Comparison of ENCODE assay signal across 8 mouse cellular contexts in the genomic region with DNA sequence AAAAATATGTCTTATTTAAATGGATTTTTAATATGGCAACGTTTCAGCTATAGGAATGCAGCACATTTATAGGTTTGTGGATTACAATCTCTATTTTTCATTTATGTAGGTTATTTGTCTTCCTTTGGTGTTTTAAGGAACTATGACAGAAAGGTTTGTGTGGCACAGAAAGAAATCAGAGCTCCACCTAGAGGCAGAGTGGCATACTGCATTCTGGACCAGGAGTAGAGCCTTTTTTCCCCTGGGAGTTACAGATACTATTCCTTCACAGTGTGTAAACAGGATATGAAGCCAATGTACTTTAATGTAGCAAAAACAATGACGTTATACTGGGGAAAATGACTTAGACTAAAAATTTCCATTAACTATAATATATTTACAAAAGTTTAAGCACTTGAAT.
A peak's percentile ranks its signal among the peaks of the same experiment; 100 is the strongest.
DNase-seq lines count a peak whose midpoint lies in the region; ATAC-seq and TF ChIP-seq lines count a peak whose summit lies in the region.

No protein-coding gene starts in this region.

- H3K4me3 ChIP-seq in MEL (ENCODE audit: control insufficient read depth in 1 of 2, insufficient read depth in 1 of 2, low read depth in 2 of 2, low read length in 2 of 2), result no peak overlapping the region
- no peak overlapping the region for H3K4me3 ChIP-seq in lung, embryonic 14.5 days (ENCODE audit: low read depth, low read length)

- TF ChIP-seq RAD21 in MEL (IDR thresholded peaks at IDR 0.05; ENCODE audit: low read depth, low read length), result peak; percentile 89

- no peaks in the 10 kb centered on the region for H3K79me2 ChIP-seq in MEL (ENCODE audit: control insufficient read depth, insufficient read depth, low read length, poor library complexity)

- TF ChIP-seq CTCF in MEL (IDR thresholded peaks at IDR 0.05 in 2 of 3, conservative IDR thresholded peaks at IDR 0.05 in 1 of 3; ENCODE audit: control insufficient read depth in 1 of 3, insufficient read depth in 1 of 3, low read depth in 2 of 3, low read length in 3 of 3, poor library complexity in 1 of 3, severe bottlenecking in 1 of 3), result peak; percentile 56 to 85 (median 79)
- TF ChIP-seq CTCF in lung, embryonic 14.5 days (IDR thresholded peaks at IDR 0.05; ENCODE audit: low read depth), result peak; percentile 85

- TF ChIP-seq POLR2A in MEL (IDR thresholded peaks at IDR 0.05; ENCODE audit: control insufficient read depth in 1 of 2, insufficient read depth in 1 of 2, low read depth in 1 of 2, low read length in 2 of 2, poor library complexity in 1 of 2), result no peak

- H3K36me3 ChIP-seq in MEL (ENCODE audit: control insufficient read depth in 1 of 2, insufficient read depth in 2 of 2, low read length in 2 of 2), result no peaks in the 10 kb centered on the region
- no peaks in the 10 kb centered on the region for H3K36me3 ChIP-seq in lung, embryonic 14.5 days (ENCODE audit: insufficient read depth)

- no peak overlapping the region for H3K9ac ChIP-seq in MEL (ENCODE audit: control insufficient read depth, low read depth, low read length, poor library complexity, severe bottlenecking)
- no peak overlapping the region for H3K9ac ChIP-seq in lung, embryonic 14.5 days

- H3K27me3 ChIP-seq in MEL (ENCODE audit: control insufficient read depth in 1 of 2, insufficient read depth in 2 of 2, low read length in 2 of 2), result no peaks in the 10 kb centered on the region
- H3K27me3 ChIP-seq in lung, embryonic 14.5 days (ENCODE audit: insufficient read depth, low read length), result no peaks in the 10 kb centered on the region

- H3K27ac ChIP-seq in MEL (ENCODE audit: control insufficient read depth, low read depth, low read length), result no peak overlapping the region
- no peak overlapping the region for H3K27ac ChIP-seq in lung, embryonic 14.5 days (ENCODE audit: low read depth)

- ATAC-seq in cerebellum, adult (ENCODE audit: insufficient number of reproducible peaks, low FRiP score, low TSS enrichment), result no peak
- ATAC-seq in lung, embryonic 14.5 days (ENCODE audit: insufficient read depth), result peak; percentile 56; the same call in 1 of the 2 replicates

- H3K4me1 ChIP-seq in MEL (ENCODE audit: control insufficient read depth in 1 of 2, insufficient read depth in 2 of 2, low read length in 2 of 2), result no peaks in the 10 kb centered on the region
- H3K4me1 ChIP-seq in lung, embryonic 14.5 days (ENCODE audit: insufficient read depth), result no peaks in the 10 kb centered on the region

- no peak overlapping the region for H3K4me2 ChIP-seq in lung, embryonic 14.5 days

- no peaks in the 10 kb centered on the region for H3K9me3 ChIP-seq in MEL (replicated peaks; ENCODE audit: insufficient read depth, low read length)
- H3K9me3 ChIP-seq in lung, embryonic 14.5 days (ENCODE audit: low read depth, low read length), result no peaks in the 10 kb centered on the region

- DNase-seq in cerebellum, adult 11 months, result peak; percentile 2
- DNase-seq in MEL (ENCODE audit: low read depth, low spot score), result peak; percentile 74
- peak; percentile 85 to 86 for DNase-seq in cerebellum, postnatal 10 days
- DNase-seq in gastrocnemius, adult 8-10 months (ENCODE audit: low spot score in 2 of 2), result peak; percentile 5 to 8
- peak; percentile 47 to 84 for DNase-seq in kidney, postnatal 25 days
- DNase-seq in lung, embryonic 14.5 days, result peak; percentile 89
- DNase-seq in right cerebral cortex, postnatal 4 days, result peak; percentile 59

- 2% methylated on average over 2 of the region's 2 CpGs for WGBS in lung, embryonic 14.5 days

- TF ChIP-seq EP300 in MEL (IDR thresholded peaks at IDR 0.05; ENCODE audit: low read depth in 1 of 2, low read length in 2 of 2), result no peak

TF ChIP-seq in MEL, 35 proteins besides CTCF, POLR2A, EP300 and RAD21:
- TF ChIP-seq NRF1 (IDR thresholded peaks at IDR 0.05; ENCODE audit: insufficient read depth, low read depth, low read length, poor library complexity, severe bottlenecking) (no peak), ELF1 (IDR thresholded peaks at IDR 0.05; ENCODE audit: low read depth, low read length) (no peak), USF1 (IDR thresholded peaks at IDR 0.05; ENCODE audit: low read depth, low read length) (no peak), MEF2A (IDR thresholded peaks at IDR 0.05; ENCODE audit: extremely low read depth, insufficient replicate concordance, low read depth, low read length, poor library complexity, severe bottlenecking) (no peak), ZKSCAN1 (IDR thresholded peaks at IDR 0.05; ENCODE audit: low read depth, low read length) (no peak), SMC3 (IDR thresholded peaks at IDR 0.05; ENCODE audit: low read depth, low read length) (peak; percentile 97), GABPA (IDR thresholded peaks at IDR 0.05; ENCODE audit: low read depth, low read length) (no peak), MAZ (IDR thresholded peaks at IDR 0.05; ENCODE audit: low read depth, low read length) (no peak), MYB (IDR thresholded peaks at IDR 0.05; ENCODE audit: low read depth, low read length) (no peak), ZC3H11A (IDR thresholded peaks at IDR 0.05; ENCODE audit: low read depth, low read length) (peak; percentile 99), ZNF384 (IDR thresholded peaks at IDR 0.05; ENCODE audit: low read depth, low read length) (peak; percentile 56), MXI1 (IDR thresholded peaks at IDR 0.05; ENCODE audit: low read depth, low read length) (no peak)

Comparison
In these comparisons a context has a peak if more than half of its experiments do, and no peak if none do; other contexts are left out.
1. DNase-seq: peak in every context shown above with its lines; median percentile 89 in lung, embryonic 14.5 days; 86 in cerebellum, postnatal 10 days; 74 in MEL; 66 in kidney, postnatal 25 days; 59 in right cerebral cortex, postnatal 4 days; 6 in gastrocnemius, adult 8-10 months; 2 in cerebellum, adult 11 months.